Mouse (Mus musculus) heart, adult 2 months (tissue): ENCODE measurements at regions not wholly inside any gene's neighbourhood (a gene's known extent, or its start where the extent isn't known, plus 50 kb on each side); places are given as distances from the start of the nearest gene placed in this dataset.

Experiments
- EP300 ChIP-seq: fragments of 200-500 bp; IDR thresholded peaks from 2 replicates; pipeline ENCODE4 v1.6.1; 2011; ENCODE audit warnings: low read depth, low read length, control low read depth; ENCODE audit not compliant: insufficient read depth
- POLR2A ChIP-seq: fragments of 200-500 bp; IDR thresholded peaks from 2 replicates; pipeline ENCODE4 v1.6.1; 2011; ENCODE audit warnings: mild to moderate bottlenecking, low read depth, low read length, control low read depth; ENCODE audit not compliant: insufficient read depth

DNA sequence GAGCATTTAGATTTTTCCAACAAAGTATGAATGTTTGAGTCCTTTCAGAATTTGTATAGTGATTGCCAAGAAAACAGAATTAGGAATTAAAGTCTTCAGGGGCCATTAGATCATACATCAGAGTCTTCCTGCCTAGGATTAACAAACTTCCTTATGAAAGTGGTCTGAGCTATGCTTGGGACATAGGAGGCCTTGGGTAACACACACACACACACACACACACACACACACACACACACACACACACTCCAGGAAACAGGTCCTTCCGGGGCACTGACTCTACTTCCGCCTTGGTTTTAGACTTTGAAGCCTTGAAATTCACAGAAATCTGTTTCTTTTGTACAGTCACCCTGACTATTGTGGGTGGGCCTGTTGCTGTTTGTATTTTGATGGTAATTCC is 80.0 kb upstream of the Ddhd1 start:
- TF ChIP-seq POLR2A (no peak), EP300 (no peak)
